Mouse (Mus musculus) right cerebral cortex, postnatal 4 days (tissue): Measurements from ENCODE around the gene Kcnq1.

Experiments
- DNase-seq: peaks from one replicate; pipeline ENCODE4 v3.0.0-alpha.2; 2022

Kcnq1 gene

GRCm38 (mm10) chr7:143138789-143139188 is 32.6 kb downstream of the Kcnq1 start:
- DNase-seq: peak; percentile 48

DNA sequence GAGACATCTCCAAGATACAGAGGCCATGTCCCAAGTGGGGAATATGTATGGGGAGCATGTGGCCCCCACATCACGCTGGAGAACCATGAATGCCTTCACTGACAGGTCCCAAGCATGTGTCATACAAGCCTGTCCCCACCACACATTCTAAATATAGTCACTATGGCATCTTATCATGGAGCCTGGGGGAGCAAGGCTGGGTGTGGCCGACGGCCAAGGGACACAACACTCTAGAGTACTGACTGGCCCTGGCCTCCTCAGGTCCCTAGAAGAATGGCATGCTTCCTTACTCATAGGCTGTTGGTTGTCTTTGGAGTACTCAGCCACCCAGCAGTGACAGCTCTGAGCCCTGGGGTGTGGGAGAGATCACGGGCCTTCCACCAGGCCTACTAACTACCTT is 33.8 kb downstream of the Kcnq1 start:
- no peak for DNase-seq

- no peak for DNase-seq
These were observed 36.5 kb downstream of the Kcnq1 start for GRCm38 (mm10) chr7:143142680-143143079.

- no peak for DNase-seq
These were observed 40.9 kb downstream of the Kcnq1 start for GRCm38 (mm10) chr7:143147015-143147414.

- DNase-seq: peak; percentile 25
These were observed 45.0 kb downstream of the Kcnq1 start for GRCm38 (mm10) chr7:143151171-143151570.

DNA sequence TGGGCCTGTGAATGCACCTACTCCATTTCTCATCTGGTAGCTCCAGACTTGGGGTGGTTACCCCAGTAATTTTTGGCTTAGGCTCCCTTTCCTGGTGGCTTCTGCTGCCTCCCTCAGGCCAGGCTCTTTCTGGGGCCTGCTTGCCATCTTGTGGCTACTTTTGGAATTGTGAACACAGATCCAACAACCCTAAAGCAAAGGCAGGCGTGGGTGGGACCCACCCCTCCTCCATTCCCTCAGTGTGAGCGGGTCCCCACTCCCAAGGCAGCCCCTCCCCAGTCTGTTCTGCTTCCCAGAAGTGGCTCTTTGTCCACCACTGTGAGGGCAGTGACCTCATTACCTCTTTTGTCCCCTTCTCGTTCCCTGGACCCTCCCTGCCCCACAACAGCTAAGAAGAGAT is 46.2 kb downstream of the Kcnq1 start:
- DNase-seq: peak; percentile 12

DNA sequence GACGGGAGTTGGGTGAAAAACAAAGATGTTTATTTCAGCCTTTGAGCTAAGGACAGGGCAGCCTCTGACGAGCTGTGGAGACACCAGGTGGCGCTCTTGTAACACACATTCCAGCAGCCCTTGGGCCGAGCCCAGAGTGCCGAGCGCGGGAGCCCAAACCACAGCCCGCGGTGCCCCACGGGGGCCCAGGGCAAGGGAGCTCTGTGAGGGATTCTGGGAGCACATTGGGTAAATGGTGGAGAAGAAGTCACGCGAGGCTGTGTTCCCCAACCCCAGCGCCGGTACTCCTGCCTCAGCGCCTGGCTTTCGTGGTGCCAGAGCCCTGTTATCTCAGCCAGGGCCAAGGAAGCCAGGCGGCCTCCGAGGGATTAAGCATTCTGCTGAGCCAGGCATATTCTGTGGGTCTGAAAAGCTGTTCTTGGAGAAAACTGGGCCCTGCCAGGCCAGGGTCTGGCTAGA is 47.8 kb downstream of the Kcnq1 start:
- peak; percentile 92 for DNase-seq

- peak; percentile 8 for DNase-seq
These were observed 48.3 kb downstream of the Kcnq1 start for GRCm38 (mm10) chr7:143154458-143154871.

GRCm38 (mm10) chr7:143155257-143155656 is 49.1 kb downstream of the Kcnq1 start:
- no peak for DNase-seq

DNA sequence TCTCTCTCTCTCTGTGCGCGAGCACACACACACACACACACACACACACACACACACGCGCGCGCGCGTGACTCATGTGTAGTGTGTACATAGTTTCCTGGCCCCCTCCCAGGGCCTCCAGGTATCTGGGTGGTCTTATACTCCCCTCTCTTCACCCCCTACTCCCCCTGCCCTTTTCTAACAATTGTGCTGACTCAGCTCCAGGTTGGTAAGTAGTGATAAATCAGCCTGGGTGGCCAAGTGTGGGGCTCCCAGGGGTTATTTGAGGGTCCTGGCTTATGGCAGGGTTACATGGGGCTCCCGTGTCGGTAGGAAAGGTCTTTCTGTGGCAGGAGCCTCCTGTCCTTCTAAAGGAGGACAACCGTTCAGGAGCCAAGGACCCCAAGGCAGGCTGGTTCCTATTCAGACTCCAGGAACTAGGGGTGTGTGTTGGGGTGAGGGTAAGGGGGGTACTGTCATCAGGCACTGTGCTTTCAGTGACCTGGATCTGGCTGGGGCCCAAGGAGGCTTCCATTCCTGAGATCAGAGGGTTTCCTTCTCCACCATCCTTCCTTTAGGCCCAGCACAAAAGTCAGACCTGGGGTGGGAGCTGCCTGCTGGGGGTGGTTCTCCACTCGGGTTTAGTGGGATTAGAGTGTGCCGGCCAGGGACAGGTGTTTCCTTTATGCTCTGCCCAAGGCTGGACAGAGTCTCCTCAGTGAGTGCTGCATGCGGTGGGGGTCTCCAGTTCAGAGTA is 52.7 kb downstream of the Kcnq1 start:
- DNase-seq: no peak

GRCm38 (mm10) chr7:143159446-143159845 is 53.3 kb downstream of the Kcnq1 start:
- no peak for DNase-seq

DNA sequence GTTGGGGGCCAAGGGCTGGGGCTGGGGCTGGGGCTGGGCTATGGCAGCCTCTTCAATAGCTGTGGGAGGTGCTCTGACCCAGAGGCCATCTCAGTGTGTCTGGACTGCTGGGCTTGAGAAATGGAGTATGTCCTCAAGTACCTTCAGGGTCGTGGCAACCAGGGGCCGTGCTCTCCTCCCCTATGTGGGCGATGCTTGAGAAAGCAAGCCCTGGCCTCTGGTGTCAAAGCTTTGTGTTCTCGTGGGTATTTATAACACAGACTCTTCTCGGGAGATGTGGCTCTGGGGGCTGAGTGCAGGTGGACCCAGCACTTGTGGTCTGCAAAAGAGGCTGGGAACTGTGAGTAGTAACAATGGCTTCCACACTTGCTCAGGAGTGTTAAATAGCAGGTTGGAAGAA is 53.9 kb downstream of the Kcnq1 start:
- DNase-seq: no peak

DNA sequence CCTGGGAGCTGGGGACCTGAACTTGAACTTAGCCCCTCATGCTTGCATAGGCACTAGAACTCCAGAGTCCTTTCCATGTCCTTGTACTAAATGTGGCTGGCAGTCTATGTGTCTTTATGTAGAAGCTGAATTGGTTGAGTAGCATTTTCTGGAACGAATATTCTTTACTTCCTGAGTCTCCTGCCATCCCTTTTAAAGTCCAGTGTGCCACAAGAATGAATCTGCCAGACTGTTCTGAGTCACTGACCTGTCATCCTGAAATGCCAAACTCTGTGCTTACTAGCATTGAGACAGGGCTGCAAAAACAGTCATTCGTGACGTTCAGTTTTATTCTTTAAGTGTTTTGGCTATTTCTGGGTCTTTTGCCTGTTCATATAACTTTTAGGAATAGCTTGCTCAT is 55.9 kb downstream of the Kcnq1 start:
- DNase-seq: no peak

GRCm38 (mm10) chr7:143164074-143164473 is 57.9 kb downstream of the Kcnq1 start:
- no peak for DNase-seq

DNA sequence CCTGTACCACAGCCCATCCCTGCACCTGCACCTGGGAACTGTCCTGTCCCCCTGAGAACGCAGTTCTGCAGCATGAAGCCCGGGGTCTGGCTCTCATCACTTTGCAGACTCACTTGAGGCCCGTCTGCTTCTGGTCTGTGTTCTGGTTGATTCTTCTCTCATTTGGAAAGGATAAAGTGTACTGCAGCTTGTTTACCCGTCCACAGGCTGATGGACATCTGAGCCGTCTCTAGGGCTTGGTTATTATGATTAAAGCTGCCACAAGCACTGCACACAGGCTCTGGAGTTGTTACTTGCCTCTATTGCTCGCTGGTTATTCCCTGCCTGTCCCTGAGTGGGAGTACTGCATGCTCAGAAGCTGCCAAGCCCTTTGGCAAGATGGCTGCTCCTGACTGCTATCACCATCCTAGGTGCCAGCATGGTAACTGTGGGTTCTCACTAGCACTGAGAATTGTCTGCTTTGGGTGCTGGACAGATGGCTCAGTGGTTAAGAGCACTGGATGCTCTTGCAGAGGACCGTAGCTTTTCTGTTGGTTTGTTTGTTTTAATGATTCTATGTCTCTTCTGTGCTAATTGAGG is 59.6 kb downstream of the Kcnq1 start:
- DNase-seq: no peak

GRCm38 (mm10) chr7:143167275-143167674 is 61.1 kb downstream of the Kcnq1 start:
- no peak for DNase-seq

- no peak for DNase-seq
These were observed 63.2 kb downstream of the Kcnq1 start for GRCm38 (mm10) chr7:143169371-143169770.

DNA sequence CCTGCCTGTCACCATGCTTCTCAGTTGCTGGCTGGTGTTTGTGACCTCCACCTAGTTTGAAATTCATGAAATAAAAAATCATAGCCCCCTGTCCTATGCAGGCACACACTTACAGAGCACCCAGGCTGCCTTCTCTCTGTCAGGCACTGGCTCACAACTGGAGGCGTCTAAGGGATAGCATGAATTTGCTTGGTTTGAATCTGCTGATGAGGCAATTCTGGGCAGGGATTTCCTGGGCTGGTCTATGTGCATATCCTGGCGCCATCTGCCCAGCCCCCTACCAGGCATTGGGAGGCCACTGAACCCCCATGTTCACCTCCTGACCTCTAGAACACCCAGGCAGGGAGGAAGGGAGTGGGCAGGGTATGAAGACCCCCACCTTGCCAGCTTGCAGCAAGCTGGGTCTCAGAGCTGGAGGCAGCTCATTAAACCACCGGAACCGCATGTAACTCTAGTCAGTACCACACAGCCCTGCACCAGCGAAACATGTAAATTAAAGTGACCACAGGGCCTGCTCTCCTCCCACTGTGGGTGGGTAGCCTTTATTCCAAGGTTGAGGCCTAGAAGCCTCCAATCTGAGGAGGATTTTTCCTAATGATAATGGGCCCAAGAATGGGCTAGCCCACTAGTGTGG is 66.9 kb downstream of the Kcnq1 start:
- no peak for DNase-seq

- peak; percentile 14 for DNase-seq
These were observed 68.5 kb downstream of the Kcnq1 start for GRCm38 (mm10) chr7:143174633-143175032.

DNA sequence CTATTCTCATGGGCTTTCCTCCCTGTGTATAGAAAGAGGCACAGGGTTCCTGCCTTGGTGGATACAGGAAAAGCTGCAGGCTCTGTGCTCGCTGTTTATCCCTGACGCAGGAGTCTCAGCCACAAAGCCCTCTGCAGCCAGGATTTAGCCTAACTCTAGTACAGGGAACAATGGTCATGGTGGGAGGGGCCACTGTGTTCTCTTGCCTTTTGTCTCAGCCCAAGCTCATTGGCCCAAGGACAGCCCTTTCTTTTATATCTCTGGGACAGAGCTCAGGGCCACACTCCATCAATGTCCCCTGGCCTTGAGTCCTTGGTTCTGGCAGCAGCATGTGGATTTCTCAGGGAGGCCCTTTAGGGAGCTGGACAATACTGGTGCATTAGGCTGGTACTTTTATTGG is 72.7 kb downstream of the Kcnq1 start:
- no peak for DNase-seq

DNA sequence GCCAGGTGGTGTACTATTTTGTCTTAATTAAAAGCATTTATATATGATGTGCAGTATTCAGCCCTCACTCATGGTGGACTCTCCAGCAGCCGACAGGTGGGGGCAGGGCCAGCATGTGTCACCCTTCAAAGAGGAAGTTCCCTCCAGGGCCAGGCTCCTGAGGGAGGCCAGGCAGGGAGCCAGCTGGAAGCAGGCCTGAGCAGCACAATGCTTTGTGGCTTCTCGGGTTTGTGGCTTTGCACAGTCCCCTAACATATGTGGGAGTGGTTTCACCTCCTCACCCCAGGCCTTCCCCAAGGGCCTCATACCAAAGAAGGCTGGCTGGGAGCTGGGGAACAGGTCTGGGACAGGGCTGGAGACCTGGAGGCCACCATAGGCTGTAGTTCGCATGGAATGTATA is 74.6 kb downstream of the Kcnq1 start:
- peak; percentile 34 for DNase-seq

- no peak for DNase-seq
These were observed 75.1 kb downstream of the Kcnq1 start for GRCm38 (mm10) chr7:143181311-143181710.

GRCm38 (mm10) chr7:143185506-143185905 is 79.3 kb downstream of the Kcnq1 start:
- no peak for DNase-seq

GRCm38 (mm10) chr7:143186378-143186777 is 80.2 kb downstream of the Kcnq1 start:
- DNase-seq: no peak
